Mouse (Mus musculus) CD4-positive naive resting alpha-beta T cell, adult 76 days (primary cell): Measurements from ENCODE around the gene Cep135. TPM values are rescaled to one million over a fixed set of nuclear protein-coding genes. Genes with fewer than 3 reads are reported as not detected.

ENCODE experiments used
- total RNA-seq: library from RNA; stranded (reverse); gene quantifications from one replicate; pipeline ENCODE4 v1.2.4, GENCODE M21; 2023

Gene Cep135
- total RNA-seq, result 20.6 TPM

GRCm38 (mm10) chr5:76588551-76589283 is at the start of gene Cep135:
Gene Cep135 (plus strand): TSS chr5:76588698.

DNA sequence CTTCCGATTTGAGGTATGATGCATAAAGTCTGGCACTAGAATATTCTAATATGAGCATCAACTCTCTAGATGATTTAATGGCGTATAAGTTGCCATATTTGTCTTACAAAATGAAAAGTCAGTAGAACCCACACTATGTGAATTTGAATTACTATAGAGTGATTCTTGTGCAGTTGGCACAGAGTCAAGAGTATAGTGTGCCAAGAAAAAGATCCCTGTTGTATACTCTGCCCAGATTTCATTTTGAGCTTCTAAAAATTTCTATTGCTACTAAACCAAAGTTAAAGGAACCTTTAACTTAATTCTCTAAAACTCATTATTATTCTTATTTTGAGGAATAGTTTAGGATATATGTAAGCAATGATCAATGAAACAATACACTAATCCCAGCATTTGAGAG is 67.7 kb downstream of the Cep135 start, which contains the start of gene C530008M17Rik:
C530008M17Rik (plus strand) TSS at position 301 of the 400 bp plus-strand sequence.

Other genes starting within 250 kb of the Cep135 start
- not detected for gene Nmu, start 224.9 kb upstream of the Cep135 start, total RNA-seq
- gene Gm7271, start 104.7 kb upstream of the Cep135 start, total RNA-seq, result not detected
- gene Exoc1, start 59.4 kb upstream of the Cep135 start, total RNA-seq, result 73.3 TPM
- gene C530008M17Rik, start 67.8 kb downstream of the Cep135 start, total RNA-seq, result 1.8 TPM